Mouse (Mus musculus) cerebellum, postnatal 25 days (tissue): ENCODE results near the gene Zcchc9.

ENCODE experiments used
- DNase-seq, 2 experiments: peaks; one replicate each; pipeline ENCODE4 v3.0.0; 2021; ENCODE audit warnings: mixed read lengths in 2 of 2

The Zcchc9 gene

GRCm38 (mm10) chr13:91760302-91761050 is 47.0 kb downstream of the Zcchc9 start:
- no peak for DNase-seq

DNA sequence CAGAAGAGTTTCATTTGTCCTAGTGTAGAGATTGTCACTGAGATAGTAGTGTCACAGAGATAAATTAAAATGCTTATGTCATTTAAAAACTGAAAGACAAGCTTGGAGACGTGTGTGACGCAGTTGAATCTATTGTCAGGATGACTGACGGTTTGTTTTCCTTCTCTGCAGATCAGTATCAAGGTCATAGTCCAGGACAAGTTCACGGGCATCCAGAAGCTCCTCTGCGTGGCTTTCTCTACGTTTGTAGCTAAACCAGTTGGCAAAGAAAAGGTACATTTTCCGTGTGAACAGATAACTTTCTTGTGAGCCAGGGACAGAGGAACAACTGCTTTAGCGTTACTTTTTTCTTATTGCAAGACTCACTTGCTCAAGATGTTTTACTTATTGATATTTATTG is 47.7 kb downstream of the Zcchc9 start:
- DNase-seq = no peak

DNA sequence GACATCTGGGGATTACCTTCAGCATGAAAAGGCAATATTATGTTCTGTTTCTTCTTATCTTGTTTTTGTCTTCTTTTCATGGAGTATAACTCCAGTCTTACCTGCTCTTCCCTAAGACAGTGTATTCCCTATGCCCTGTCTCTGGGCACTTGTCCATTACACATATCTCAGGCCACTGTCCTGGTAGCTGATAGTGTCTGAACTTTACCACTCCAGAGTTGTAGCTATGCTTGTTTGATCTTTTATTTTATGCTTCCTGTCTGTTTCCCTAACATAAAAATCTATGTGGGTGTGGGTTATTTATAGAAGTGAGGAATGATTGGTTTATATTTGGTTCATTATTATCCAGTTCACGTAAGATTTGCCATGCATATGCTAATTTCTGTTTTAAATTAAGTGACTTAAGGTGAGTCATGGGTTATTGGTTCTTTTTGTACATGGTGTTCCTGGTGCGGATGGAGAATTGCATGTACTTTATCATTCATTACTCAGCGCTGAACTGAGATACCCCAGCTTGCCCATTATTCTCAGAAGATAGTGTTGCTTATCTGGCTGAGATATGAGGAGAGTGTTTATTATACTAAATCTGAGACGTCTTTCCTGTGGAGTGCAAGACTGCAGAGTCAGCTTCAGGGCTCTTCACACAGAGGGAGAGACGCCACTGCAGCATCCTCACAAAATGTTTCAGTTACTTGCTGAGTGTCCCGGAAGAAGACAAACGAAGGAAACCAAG is 49.0 kb downstream of the Zcchc9 start:
- no peak for DNase-seq

DNA sequence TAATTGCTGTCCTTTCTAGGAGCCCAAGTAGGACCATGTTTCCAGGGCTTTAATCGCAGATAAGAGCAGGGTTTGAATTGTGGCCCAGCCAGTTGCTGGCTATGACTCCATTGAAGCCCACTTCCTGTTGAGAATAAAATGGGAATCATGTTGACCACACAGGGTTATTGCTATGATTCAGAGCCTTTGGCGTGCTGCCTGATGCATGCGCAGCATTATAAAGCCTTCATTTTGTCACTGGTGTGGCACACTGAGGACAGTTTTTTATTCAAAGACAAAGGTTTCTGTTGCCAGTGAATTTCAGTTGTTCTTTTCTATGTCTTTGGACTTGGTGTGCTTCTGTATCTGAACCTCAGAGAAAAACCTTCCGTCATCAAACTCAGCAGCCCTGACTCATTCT is 51.3 kb downstream of the Zcchc9 start:
- no peak for DNase-seq

DNA sequence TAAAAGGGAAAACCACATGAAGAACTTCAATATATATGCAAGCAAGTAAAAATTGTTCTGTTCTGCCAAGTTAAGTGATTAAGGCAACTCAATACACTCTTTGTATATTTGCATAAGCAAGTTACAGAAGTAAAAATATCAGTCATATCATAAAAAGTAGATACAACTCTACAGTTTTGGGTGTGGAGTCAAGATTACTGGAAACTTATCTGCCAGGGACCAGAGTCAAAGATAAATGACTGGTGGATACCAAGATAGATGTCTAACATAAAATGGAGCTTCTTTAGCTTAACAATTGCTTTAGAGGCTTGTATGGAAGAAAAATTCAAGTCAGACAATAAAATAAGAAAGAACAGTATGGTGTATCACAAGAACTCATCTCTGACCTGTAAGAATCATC is 52.7 kb downstream of the Zcchc9 start:
- DNase-seq = no peak

DNA sequence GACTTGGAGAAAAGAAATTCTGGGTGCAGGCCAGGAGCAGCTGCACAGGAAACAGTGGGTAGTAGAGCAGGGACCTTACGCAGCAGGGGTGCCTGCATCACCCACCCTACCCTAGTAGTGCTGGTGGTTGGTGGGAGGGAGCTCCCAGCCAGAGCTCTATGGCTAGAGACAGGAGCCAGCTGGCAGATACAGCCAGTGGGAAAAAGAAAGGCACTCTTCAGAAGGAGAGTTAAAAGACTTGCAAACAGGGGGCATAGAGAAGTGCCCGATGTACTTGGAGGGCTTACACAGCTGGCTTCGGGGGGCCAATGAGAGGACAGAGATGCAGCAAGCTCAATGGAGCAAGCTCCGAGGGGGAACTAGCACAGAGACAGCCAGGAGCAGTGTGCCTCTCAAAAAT is 53.8 kb downstream of the Zcchc9 start:
- DNase-seq = no peak

GRCm38 (mm10) chr13:91749981-91750380 is 57.5 kb downstream of the Zcchc9 start:
- no peak for DNase-seq

DNA sequence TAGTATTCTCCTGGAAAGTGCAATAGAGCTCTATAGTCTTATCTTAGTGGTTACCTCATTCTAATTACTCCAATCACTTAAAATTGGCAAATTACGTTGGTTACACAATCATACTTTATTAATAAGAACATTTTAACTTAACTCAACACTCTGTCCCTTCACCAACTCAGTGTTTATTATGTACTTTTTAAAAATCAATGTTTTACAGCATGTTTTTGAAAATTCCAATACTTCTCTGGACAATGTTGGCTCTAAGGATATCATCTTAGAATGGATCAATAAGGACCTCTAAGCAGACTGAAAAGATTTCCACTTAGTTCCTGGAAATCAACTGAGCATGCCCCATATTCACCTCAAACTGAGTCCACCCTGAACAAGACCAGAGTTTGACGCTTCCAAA is 59.1 kb downstream of the Zcchc9 start:
- no peak for DNase-seq
